Mouse (Mus musculus): ENCODE data around the gene Serinc4. TPM values are rescaled to one million over a fixed set of nuclear protein-coding genes. Genes with fewer than 3 reads are reported as not detected.
"Not testable (repeated sequence)": the region's sequence is repeated elsewhere in the genome, so short reads cannot be mapped to it uniquely, and the experiment has no call there.

Serinc4 gene
- polyA plus RNA-seq, 1 experiment from 2014 or later, result 0.20 TPM

DNA sequence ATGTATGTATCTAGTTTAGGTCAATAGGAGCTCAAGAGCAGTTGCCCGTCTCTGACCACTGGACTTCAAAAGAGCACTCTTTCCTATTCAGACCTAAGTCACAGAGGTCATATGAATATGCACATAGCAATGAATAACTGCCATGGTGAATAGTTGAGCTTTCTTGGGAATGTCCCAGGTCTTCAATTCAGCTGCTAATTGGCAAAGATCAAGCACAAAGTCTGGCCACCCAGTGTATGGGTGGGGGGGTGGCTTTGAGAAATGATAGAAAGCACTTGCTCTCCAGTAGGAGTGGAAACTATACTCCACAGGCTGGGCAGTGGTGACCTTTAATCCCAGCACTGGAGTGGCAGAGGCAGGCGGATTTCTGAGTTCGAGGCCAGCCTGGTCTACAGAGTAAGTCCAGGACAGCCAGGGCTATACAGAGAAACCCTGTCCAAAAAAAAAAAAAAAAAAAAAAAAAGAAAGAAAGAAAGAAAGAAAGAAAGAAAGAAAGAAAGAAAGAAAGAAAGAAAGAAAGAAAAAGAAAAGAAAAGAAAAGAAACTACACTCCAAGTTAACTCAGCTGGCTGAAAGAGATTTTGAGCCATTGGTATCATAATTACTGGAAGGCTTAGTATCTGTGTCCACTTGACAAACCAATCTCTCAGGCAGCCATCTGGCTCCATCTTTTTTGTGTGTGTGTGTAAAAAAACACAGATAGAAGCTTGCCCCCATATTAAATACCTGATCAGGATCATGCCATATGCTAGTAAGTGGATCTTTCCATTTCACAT is 21.1 kb upstream of the Serinc4 start:
- WGBS, result 82% methylated on average over 3 of the region's 3 CpGs
- DNase-seq (ENCODE audit: low spot score) (no peak), ATAC-seq (replicated peaks; ENCODE audit: low FRiP score, low read depth) (no peak)
- Histone ChIP-seq H3K4me2 (ENCODE audit: low read length) (no peak overlapping the region), H3K9ac (ENCODE audit: low read depth, low read length) (no peak overlapping the region), H3K27ac (no peak overlapping the region), H3K27me3 (ENCODE audit: insufficient read depth, low read length) (no peaks in the 10 kb centered on the region), H3K9me3 (replicated peaks; ENCODE audit: low read length) (no peaks in the 10 kb centered on the region), H3K4me1 (replicated peaks; ENCODE audit: insufficient read depth, low read length) (no peaks in the 10 kb centered on the region), H3K4me3 (replicated peaks; ENCODE audit: low read depth, low read length) (no peak overlapping the region), H3K36me3 (ENCODE audit: insufficient read depth, low read length) (no peaks in the 10 kb centered on the region)
- no peak for TF ChIP-seq CTCF (IDR thresholded peaks at IDR 0.05; ENCODE audit: low read depth)

- not testable (repeated sequence) for H3K9me3 ChIP-seq (replicated peaks; ENCODE audit: low read length); DNase-seq (ENCODE audit: low spot score); H3K9ac ChIP-seq (ENCODE audit: low read depth, low read length); H3K4me1 ChIP-seq (replicated peaks; ENCODE audit: insufficient read depth, low read length); H3K27ac ChIP-seq; H3K36me3 ChIP-seq (ENCODE audit: insufficient read depth, low read length); H3K27me3 ChIP-seq (ENCODE audit: insufficient read depth, low read length); H3K4me2 ChIP-seq (ENCODE audit: low read length); H3K4me3 ChIP-seq (replicated peaks; ENCODE audit: low read depth, low read length); ATAC-seq (replicated peaks; ENCODE audit: low FRiP score, low read depth)
- 93% methylated on average over 2 of the region's 2 CpGs for WGBS
These were observed 18.7 kb upstream of the Serinc4 start for GRCm38 (mm10) chr2:121475306-121475705.

- Histone ChIP-seq H3K36me3 (ENCODE audit: insufficient read depth, low read length) (no peaks in the 10 kb centered on the region), H3K4me1 (replicated peaks; ENCODE audit: insufficient read depth, low read length) (no peaks in the 10 kb centered on the region), H3K4me3 (replicated peaks; ENCODE audit: low read depth, low read length) (peak overlapping the region; percentile 60), H3K9me3 (replicated peaks; ENCODE audit: low read length) (no peaks in the 10 kb centered on the region), H3K9ac (ENCODE audit: low read depth, low read length) (peak overlapping the region; percentile 72; the same call in 1 of the 2 replicates), H3K27ac (peak overlapping the region; percentile 81; the same call in 1 of the 2 replicates), H3K27me3 (ENCODE audit: insufficient read depth, low read length) (no peaks in the 10 kb centered on the region), H3K4me2 (ENCODE audit: low read length) (peak overlapping the region; percentile 62)
- TF ChIP-seq CTCF (IDR thresholded peaks at IDR 0.05; ENCODE audit: low read depth), result no peak
- no peak for DNase-seq (ENCODE audit: low spot score)
- 0 out of 2 replicates have a peak, but pooled peaks have one; percentile 8 for ATAC-seq (replicated peaks; ENCODE audit: low FRiP score, low read depth)
- 33% methylated on average over 8 of the region's 8 CpGs for WGBS
These were observed 17.6 kb upstream of the Serinc4 start for GRCm38 (mm10) chr2:121474180-121474535.

- peak within 1 kb of the TSS; percentile 72 for H3K9ac ChIP-seq (ENCODE audit: low read depth, low read length)
- H3K36me3 ChIP-seq (ENCODE audit: insufficient read depth, low read length); H3K4me1 ChIP-seq (replicated peaks; ENCODE audit: insufficient read depth, low read length); H3K9me3 ChIP-seq (replicated peaks; ENCODE audit: low read length); H3K27me3 ChIP-seq (ENCODE audit: insufficient read depth, low read length): not testable (repeated sequence)
- DNase-seq (ENCODE audit: low spot score) (peak; percentile 97), ATAC-seq (replicated peaks; ENCODE audit: low FRiP score, low read depth) (peak; percentile 93)
- WGBS, result 4% methylated on average over 37 of the region's 41 CpGs
- peak within 1 kb of the TSS; percentile 62 for H3K4me2 ChIP-seq (ENCODE audit: low read length)
- peak within 1 kb of the TSS; percentile 81 for H3K27ac ChIP-seq
- peak within 1 kb of the TSS; percentile 60 for H3K4me3 ChIP-seq (replicated peaks; ENCODE audit: low read depth, low read length)
These were observed 17.0 kb upstream of the Serinc4 start, which contains the start of gene Mfap1b for GRCm38 (mm10) chr2:121473301-121474179. TSS of gene Mfap1b (minus strand) at chr2:121474067.

GRCm38 (mm10) chr2:121472783-121473182 is 16.2 kb upstream of the Serinc4 start:
- H3K4me1 ChIP-seq (replicated peaks; ENCODE audit: insufficient read depth, low read length); H3K4me3 ChIP-seq (replicated peaks; ENCODE audit: low read depth, low read length); H3K36me3 ChIP-seq (ENCODE audit: insufficient read depth, low read length); H3K27ac ChIP-seq; H3K9me3 ChIP-seq (replicated peaks; ENCODE audit: low read length); ATAC-seq (replicated peaks; ENCODE audit: low FRiP score, low read depth); H3K4me2 ChIP-seq (ENCODE audit: low read length); H3K9ac ChIP-seq (ENCODE audit: low read depth, low read length); DNase-seq (ENCODE audit: low spot score); H3K27me3 ChIP-seq (ENCODE audit: insufficient read depth, low read length): not testable (repeated sequence)
- 95% methylated on average over 3 of the region's 3 CpGs for WGBS

DNA sequence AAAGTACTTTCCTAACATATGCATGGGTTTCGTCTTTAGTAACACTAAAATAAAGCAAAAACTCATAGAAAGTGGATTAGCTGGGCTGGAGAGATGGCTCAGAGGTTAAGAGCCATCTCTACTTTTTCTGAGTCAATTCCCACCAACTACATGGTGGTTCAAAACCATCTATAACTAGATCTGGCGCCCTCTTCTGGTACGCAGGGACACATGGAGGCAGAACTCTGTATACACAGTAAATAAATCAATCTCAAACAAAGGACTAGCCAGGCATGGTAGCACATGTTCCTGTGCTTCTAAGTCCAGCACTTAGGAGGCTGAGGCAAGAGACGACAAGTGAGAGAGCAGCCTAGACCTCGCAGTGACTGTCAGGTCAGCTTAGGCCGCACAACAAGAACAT is 12.4 kb upstream of the Serinc4 start:
- not testable (repeated sequence) for H3K27me3 ChIP-seq (ENCODE audit: insufficient read depth, low read length)

More for the DNA sequence above, 12.4 kb upstream of the Serinc4 start:
- H3K4me3 ChIP-seq (replicated peaks; ENCODE audit: low read depth, low read length); DNase-seq (ENCODE audit: low spot score); H3K4me1 ChIP-seq (replicated peaks; ENCODE audit: insufficient read depth, low read length); H3K4me2 ChIP-seq (ENCODE audit: low read length); H3K9ac ChIP-seq (ENCODE audit: low read depth, low read length); H3K9me3 ChIP-seq (replicated peaks; ENCODE audit: low read length); ATAC-seq (replicated peaks; ENCODE audit: low FRiP score, low read depth); H3K27ac ChIP-seq; H3K36me3 ChIP-seq (ENCODE audit: insufficient read depth, low read length): not testable (repeated sequence)
- WGBS, result 20% methylated on average over 1 of the region's 6 CpGs

Data from kidney, postnatal 0 days (tissue).